Mouse (Mus musculus): Measurements from ENCODE around the gene Kif26a. TPM values are rescaled to one million over a fixed set of nuclear protein-coding genes. Genes with fewer than 3 reads are reported as not detected.

Gene Kif26a
- polyA plus RNA-seq, 1 experiment from 2014 or later = 3.0 TPM

DNA sequence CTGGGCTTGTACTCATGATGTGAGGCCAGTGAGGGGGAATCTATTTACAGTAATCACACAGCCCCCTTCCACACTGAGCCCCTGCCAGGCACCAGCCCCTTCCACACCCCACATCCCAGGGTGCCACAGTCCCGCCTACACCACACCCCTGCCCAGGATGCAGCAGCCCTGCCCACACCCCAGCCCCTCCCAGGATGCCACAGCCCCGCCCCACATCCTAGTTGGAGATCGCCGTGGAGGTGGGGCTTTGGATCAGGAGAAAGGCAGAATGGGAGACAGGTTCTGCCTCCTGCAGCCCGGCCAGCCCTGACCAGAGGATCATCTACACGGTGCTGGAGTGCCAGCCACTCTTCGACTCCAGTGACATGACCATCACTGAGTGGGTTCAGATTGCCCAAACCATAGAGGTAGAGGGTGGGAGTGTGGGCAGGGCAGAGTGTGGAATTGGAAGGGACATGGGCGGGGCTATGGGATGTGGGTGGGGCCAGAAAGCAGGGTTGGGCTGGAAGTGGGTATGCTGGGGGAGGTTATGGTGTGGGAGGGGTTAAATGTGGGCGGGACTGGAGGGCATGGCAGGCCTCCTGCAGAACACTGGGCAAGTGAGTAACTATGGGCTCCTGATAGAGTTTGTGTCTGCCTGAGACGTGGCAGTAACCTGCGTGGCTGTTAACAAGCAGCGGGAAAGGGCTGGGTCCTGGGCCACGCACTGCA, 33.2 kb upstream of the Kif26a start:
- Histone ChIP-seq H3K36me3 (no peaks in the 10 kb centered on the region), H3K4me3 (replicated peaks) (no peak overlapping the region), H3K4me1 (replicated peaks) (peaks cover 19% of the 10 kb centered on the region), H3K9ac (no peak overlapping the region), H3K4me2 (replicated peaks) (no peak overlapping the region), H3K9me3 (no peaks in the 10 kb centered on the region), H3K27me3 (replicated peaks) (no peaks in the 10 kb centered on the region), H3K27ac (no peak overlapping the region)
- WGBS = 18% methylated on average over 13 of the region's 13 CpGs
- peak; percentile 48 for ATAC-seq

DNA sequence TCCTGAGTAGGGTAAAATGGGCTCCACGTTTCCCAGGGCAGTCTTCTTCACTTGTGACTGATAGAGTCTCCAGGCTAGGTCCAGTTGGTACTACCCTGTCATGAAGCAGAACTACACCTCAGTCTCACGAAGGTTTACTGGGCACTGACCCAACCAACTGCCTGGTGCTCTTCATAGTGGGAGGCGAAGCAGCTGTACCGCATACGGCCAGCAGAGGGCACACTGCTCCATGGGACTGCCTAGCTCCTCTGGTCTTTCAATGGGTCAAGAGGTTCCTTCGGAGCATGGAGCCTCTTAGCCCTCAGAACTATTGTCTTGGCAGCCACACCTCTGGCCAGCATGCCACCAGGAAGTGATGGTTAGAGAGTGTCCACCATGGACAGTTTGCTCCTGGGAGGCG, 32.3 kb upstream of the Kif26a start:
- 12% methylated on average over 7 of the region's 7 CpGs for WGBS
- Histone ChIP-seq H3K27me3 (replicated peaks) (no peaks in the 10 kb centered on the region), H3K4me2 (replicated peaks) (no peak overlapping the region), H3K27ac (no peak overlapping the region), H3K4me1 (replicated peaks) (peaks cover 19% of the 10 kb centered on the region), H3K9me3 (no peaks in the 10 kb centered on the region), H3K9ac (no peak overlapping the region), H3K4me3 (replicated peaks) (no peak overlapping the region), H3K36me3 (no peaks in the 10 kb centered on the region)
- ATAC-seq = no peak

DNA sequence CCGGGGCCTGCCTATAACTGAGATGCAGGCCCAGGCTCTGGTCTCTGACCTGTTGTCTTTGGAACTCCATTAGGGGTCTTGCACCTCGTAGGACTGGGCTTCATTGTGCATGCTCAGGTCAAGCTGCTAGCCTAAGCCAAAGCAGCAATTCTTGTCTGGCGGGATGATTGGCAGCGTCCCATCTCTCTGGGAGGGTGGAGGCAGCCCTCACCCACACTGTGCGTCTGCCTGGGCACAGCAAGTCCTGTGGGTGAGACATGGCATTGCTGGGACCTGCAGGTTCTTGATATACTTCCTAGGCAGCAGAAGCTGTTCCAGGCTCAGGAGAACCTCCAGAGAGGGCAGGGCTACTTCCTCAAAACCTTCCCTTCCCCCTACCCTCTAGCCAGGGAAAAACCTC, 29.0 kb upstream of the Kif26a start:
- Histone ChIP-seq H3K4me1 (replicated peaks) (peaks cover 15% of the 10 kb centered on the region), H3K27ac (no peak overlapping the region; the same call in 1 of the 2 replicates), H3K4me3 (replicated peaks) (no peak overlapping the region), H3K4me2 (replicated peaks) (no peak overlapping the region), H3K36me3 (no peaks in the 10 kb centered on the region), H3K9me3 (no peaks in the 10 kb centered on the region), H3K9ac (no peak overlapping the region), H3K27me3 (replicated peaks) (no peaks in the 10 kb centered on the region)
- 81% methylated on average over 5 of the region's 5 CpGs for WGBS
- ATAC-seq = no peak

DNA sequence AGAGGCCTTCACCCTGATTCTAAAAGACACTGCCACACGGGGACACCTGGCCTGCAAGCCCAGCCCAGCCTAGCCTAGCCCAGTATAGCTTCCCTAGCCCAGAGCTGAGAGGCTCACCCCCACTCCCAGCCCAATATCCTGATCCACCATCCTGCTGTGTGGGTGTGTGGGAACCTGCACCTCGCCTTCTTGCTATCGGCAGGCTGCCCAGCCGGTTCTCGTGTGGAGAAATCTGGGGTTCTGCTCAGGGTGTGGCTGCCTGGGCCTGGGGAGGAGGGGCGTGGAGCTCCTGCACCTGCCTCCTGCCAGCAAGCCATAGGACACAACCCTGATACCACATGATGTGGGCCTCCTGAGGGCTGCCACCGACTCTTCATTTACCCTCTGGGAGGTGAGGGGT, 28.4 kb upstream of the Kif26a start:
- Histone ChIP-seq H3K4me1 (replicated peaks) (peaks cover 15% of the 10 kb centered on the region), H3K36me3 (no peaks in the 10 kb centered on the region), H3K4me2 (replicated peaks) (no peak overlapping the region), H3K4me3 (replicated peaks) (no peak overlapping the region), H3K27ac (peak overlapping the region; percentile 51; the same call in 1 of the 2 replicates), H3K27me3 (replicated peaks) (no peaks in the 10 kb centered on the region), H3K9ac (no peak overlapping the region), H3K9me3 (no peaks in the 10 kb centered on the region)
- WGBS = 54% methylated on average over 7 of the region's 7 CpGs
- ATAC-seq = peak; percentile 79

DNA sequence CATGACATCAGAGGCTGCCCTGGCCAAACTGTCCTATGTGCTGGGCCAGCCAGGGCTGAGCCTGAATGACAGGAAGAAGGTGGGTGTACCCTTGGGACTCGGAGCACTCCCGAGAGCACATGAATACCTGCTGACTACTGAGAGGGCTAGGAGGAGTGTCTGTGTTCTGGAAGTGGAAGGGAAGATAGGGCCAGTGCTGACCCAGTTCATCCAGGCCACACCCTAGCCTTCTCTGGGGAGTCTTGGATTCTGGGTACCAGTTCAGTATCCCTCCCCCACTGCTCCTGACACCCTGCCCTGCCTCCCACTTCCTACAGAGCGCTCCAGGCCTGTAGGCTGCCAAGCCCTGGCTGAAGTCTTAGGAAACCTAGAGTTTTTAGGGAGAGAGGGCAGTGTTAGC, 24.8 kb upstream of the Kif26a start:
- 84% methylated on average over 3 of the region's 3 CpGs for WGBS
- H3K4me3 ChIP-seq (replicated peaks) = no peak overlapping the region
- no peak overlapping the region for H3K9ac ChIP-seq
- no peak for ATAC-seq
- H3K4me1 ChIP-seq (replicated peaks) = peaks cover 5% of the 10 kb centered on the region
- H3K36me3 ChIP-seq = no peaks in the 10 kb centered on the region
- no peaks in the 10 kb centered on the region for H3K9me3 ChIP-seq
- H3K4me2 ChIP-seq (replicated peaks) = no peak overlapping the region
- no peak overlapping the region for H3K27ac ChIP-seq
- no peaks in the 10 kb centered on the region for H3K27me3 ChIP-seq (replicated peaks)

DNA sequence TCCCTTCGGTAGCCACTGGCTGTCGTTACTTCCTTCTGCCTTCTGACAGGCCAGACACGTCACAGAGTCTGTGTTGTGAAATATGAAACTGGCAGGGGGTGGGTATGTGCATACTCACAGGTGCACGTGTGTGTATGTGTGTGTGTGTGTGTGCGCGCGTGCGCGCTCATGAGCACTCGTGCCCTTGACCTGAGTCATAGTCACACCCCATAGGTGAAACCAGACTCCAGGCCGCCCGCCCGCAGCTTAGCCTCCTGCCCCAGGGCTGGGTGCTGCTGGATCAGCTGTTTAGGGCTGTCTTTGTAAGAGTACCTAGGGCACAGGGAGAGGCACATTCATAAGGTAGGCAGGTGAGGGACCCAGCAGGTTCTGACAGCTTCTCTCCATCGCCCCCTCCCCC, 20.1 kb upstream of the Kif26a start:
- peaks cover 14% of the 10 kb centered on the region for H3K4me1 ChIP-seq (replicated peaks)
- no peaks in the 10 kb centered on the region for H3K9me3 ChIP-seq
- H3K4me2 ChIP-seq (replicated peaks) = no peak overlapping the region
- no peaks in the 10 kb centered on the region for H3K27me3 ChIP-seq (replicated peaks)
- no peaks in the 10 kb centered on the region for H3K36me3 ChIP-seq
- H3K9ac ChIP-seq = no peak overlapping the region
- H3K27ac ChIP-seq = no peak overlapping the region
- 62% methylated on average over 14 of the region's 14 CpGs for WGBS
- 0 out of 2 replicates have a peak, but pooled peaks have one; percentile 1 for ATAC-seq
- no peak overlapping the region for H3K4me3 ChIP-seq (replicated peaks)

DNA sequence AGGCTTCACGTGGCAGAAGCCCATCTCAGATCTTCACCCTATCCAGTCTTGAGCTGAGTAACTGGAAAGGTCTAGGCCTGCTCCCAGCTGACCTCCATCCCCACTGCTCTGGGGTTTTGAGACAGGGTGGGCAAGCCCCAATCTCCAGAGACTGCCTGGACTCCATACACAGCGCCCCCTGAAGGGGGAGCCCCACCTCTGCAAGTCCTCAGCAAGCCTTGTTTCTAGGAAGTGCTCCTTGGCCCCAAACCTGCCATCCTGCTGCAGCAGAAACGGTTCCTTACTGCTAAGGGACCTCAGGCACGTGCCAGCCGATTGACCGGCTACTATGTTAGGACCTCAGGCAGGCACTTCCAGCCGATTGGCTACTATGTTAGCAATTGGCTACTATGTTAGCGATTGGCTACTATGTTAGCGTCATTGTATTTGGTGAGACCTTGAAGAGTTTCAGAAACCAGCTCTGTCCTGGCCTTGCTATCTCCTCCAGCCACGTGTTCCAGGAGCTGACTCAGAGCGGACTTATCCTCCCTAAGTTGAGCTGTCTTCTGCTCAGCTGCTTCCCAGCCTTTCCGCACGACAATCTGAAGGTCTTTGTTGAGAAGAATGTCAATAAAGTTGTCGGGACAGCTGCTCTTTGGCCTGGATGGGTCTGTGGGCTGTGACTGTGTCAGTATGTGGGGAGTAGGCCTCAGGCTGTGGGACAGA, 18.9 kb upstream of the Kif26a start:
- no peak for ATAC-seq
- Histone ChIP-seq H3K4me3 (replicated peaks) (no peak overlapping the region), H3K36me3 (no peaks in the 10 kb centered on the region), H3K4me1 (replicated peaks) (peaks cover 18% of the 10 kb centered on the region), H3K9me3 (no peaks in the 10 kb centered on the region), H3K9ac (no peak overlapping the region), H3K4me2 (replicated peaks) (no peak overlapping the region), H3K27ac (no peak overlapping the region), H3K27me3 (replicated peaks) (0 out of 2 replicates have a peak, but pooled peaks cover 4% of the 10 kb centered on the region)
- WGBS = 62% methylated on average over 14 of the region's 14 CpGs

DNA sequence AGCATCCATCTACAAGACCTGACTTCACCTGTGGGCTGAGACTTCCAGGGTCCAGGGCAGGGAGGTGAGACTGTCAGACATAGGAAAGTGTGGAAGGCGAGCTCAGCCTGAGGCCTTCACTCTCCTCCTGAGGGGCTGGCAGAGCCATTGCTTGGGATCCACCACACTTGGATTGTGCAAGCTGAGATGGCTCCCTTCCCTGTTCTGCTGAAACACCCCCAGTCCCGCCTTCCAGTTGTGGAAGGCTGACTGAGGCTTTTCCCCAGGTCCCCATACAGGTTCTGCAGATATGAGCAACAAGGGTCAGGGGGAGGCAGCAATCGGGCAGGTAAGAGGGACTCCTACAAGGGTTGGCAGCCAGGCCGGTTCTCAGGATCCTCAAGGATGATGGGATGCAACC, 17.5 kb upstream of the Kif26a start:
- Histone ChIP-seq H3K9me3 (no peaks in the 10 kb centered on the region), H3K4me2 (replicated peaks) (no peak overlapping the region), H3K4me1 (replicated peaks) (peaks cover 18% of the 10 kb centered on the region), H3K36me3 (no peaks in the 10 kb centered on the region), H3K27me3 (replicated peaks) (peaks cover 7% of the 10 kb centered on the region; the same call in 1 of the 2 replicates), H3K4me3 (replicated peaks) (no peak overlapping the region), H3K27ac (0 out of 2 replicates have a peak overlapping the region, but pooled peaks have one; percentile 95), H3K9ac (0 out of 2 replicates have a peak overlapping the region, but pooled peaks have one; percentile 17)
- ATAC-seq = no peak
- WGBS = 85% methylated on average over 4 of the region's 4 CpGs

DNA sequence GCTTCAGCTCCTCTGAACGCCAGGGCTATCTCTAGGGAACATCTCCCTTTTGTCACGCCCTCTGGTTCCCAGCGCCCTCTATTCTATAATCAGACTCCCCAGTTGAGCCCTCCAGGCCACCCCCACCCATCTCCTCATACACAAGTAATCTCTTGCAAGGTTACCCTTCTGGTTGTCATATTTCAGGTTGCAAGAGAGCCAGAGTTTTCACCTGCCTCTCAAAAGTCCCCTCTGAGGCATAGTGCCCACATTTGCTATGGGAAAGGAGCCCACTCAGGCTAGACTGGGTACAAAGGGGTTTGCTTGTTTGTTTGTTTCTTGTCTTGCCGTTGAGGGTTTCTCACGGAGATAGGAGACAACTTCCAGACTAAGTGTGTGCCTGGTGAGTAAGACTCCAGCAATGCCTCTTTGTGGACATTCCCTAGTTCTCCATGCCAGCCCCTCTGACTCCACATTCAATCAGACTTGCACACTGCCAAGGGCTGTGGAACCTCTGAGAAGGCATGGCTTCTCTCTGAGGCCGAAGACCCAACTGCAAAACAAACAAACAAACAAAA, 16.6 kb upstream of the Kif26a start:
- Histone ChIP-seq H3K9me3 (no peaks in the 10 kb centered on the region), H3K4me2 (replicated peaks) (peak overlapping the region; percentile 91), H3K4me1 (replicated peaks) (peaks cover 18% of the 10 kb centered on the region), H3K4me3 (replicated peaks) (peak overlapping the region; percentile 70; the same call in 1 of the 2 replicates), H3K36me3 (no peaks in the 10 kb centered on the region), H3K27me3 (replicated peaks) (peaks cover 7% of the 10 kb centered on the region; the same call in 1 of the 2 replicates), H3K9ac (0 out of 2 replicates have a peak overlapping the region, but pooled peaks have one; percentile 17), H3K27ac (peak overlapping the region; percentile 95)
- WGBS = 50% methylated on average over 6 of the region's 6 CpGs
- ATAC-seq = no peak

DNA sequence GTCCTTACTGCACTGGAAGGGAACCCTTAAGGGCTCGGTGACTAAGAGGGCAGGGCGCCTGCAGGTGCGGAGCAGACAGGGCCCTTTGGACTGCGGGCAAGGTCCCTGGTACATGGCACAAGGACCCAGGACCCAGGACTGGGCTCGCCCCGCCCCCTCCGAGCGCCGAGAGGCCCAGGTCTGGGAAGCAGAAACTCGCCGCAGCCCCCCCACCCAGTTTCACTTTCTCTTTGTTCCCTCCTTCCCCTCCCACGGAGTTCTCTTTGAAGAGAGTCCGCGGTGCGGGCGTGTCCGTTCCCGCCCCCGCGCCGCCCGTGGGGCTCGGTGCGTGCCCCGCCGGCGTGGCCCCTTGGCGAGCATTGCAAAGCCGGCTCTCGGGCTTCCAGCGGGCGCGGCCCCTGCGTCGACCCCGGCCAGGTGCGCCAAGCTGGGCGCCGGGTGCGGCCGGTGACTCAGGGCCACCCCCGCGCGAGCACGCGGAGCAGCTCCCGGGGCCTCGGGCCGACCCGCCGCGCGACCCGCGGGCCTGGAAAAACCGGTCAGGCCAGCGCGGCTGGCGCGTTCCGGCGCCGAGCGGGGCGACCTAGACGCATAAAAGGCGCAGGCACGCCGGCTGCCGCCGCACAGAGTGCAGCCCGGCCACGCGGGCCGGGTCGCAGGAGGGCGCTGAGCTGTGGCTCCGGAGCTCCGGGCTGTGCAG, 15.7 kb upstream of the Kif26a start:
- H3K27me3 ChIP-seq (replicated peaks) = peaks cover 7% of the 10 kb centered on the region; the same call in 1 of the 2 replicates
- WGBS = under 1% methylated on average over 79 of the region's 79 CpGs

DNA sequence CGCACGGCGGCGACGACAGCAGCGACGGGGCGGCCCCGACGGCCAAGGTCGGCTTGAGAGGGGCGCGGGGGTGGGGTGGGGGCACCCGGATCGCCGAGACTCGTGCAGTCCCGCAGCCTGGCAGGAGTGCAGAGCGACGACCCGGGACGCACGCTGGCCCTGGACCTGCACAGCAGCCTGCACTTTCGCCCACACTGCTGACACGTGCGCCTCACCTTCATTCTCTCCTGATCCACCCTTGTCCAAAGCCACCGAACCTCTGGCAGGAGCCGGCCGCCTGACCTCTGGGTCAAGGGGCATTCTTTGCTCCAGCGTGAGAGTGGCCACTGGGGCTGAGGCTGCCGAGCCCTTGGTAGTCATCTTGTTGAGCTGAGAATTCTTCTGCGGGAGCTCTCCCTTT, 15.1 kb upstream of the Kif26a start:
- Histone ChIP-seq H3K36me3 (no peaks in the 10 kb centered on the region), H3K27ac (peak overlapping the region; percentile 95), H3K4me2 (replicated peaks) (peak overlapping the region; percentile 91), H3K9ac (peak overlapping the region; percentile 64), H3K4me3 (replicated peaks) (peak overlapping the region; percentile 70), H3K9me3 (no peaks in the 10 kb centered on the region), H3K27me3 (replicated peaks) (peaks cover 8% of the 10 kb centered on the region; the same call in 1 of the 2 replicates), H3K4me1 (replicated peaks) (peaks cover 18% of the 10 kb centered on the region)
- peak; percentile 42; the same call in 1 of the 2 replicates for ATAC-seq
- WGBS = 10% methylated on average over 32 of the region's 32 CpGs

More for the DNA sequence above, 15.7 kb upstream of the Kif26a start:
- H3K4me2 ChIP-seq (replicated peaks) = peak overlapping the region; percentile 91
- ATAC-seq = peak; percentile 94
- H3K4me3 ChIP-seq (replicated peaks) = peak overlapping the region; percentile 70
- H3K4me1 ChIP-seq (replicated peaks) = peaks cover 18% of the 10 kb centered on the region
- peak overlapping the region; percentile 95 for H3K27ac ChIP-seq
- no peaks in the 10 kb centered on the region for H3K9me3 ChIP-seq
- H3K36me3 ChIP-seq = no peaks in the 10 kb centered on the region
- peak overlapping the region; percentile 64 for H3K9ac ChIP-seq

DNA sequence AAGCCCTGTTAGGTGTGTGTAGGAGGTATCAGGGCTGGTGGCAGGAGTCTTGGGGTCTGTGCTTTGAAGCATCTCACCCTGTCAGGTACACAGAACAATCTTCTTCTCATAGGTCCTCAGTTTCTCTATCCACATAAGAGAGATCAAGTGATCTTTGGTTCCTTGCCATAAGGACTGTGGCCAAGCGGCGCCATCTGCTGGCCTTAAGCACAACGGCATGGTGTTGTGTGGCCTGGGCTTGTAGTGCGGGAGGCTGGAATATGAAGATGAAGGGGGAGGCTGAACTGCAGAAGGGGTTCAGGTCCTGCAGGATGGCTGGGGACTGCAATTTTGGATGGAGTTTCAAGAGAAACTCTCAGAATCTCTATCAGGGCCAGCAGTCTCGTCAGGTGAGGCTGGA, 5.8 kb upstream of the Kif26a start:
- no peak for ATAC-seq
- H3K27ac ChIP-seq = no peak overlapping the region

More for the DNA sequence above, 5.8 kb upstream of the Kif26a start:
- Histone ChIP-seq H3K4me3 (replicated peaks) (no peak overlapping the region), H3K9ac (no peak overlapping the region), H3K9me3 (no peaks in the 10 kb centered on the region), H3K27me3 (replicated peaks) (peaks cover 47% of the 10 kb centered on the region), H3K36me3 (no peaks in the 10 kb centered on the region), H3K4me1 (replicated peaks) (peaks cover 14% of the 10 kb centered on the region), H3K4me2 (replicated peaks) (no peak overlapping the region)
- WGBS = 6% methylated on average over 5 of the region's 5 CpGs
